Mouse (Mus musculus) gastrocnemius, adult 2 months (tissue): ENCODE results near the gene Polr2h. TPM values are rescaled to one million over a fixed set of nuclear protein-coding genes. Genes with fewer than 3 reads are reported as not detected.

Experiments used
- DNase-seq: peaks from one replicate; pipeline ENCODE4 v3.0.0; 2022
- H3K27ac ChIP-seq: fragments of 200-600 bp; 2 replicates; pipeline ENCODE4 v1.8.1; 2022; ENCODE audit warnings: mild to moderate bottlenecking
- H3K4me3 ChIP-seq: fragments of 200-600 bp; 2 replicates; pipeline ENCODE4 v1.8.1; 2022; ENCODE audit warnings: mild to moderate bottlenecking, moderate library complexity
- CTCF ChIP-seq: fragments of 200-600 bp; IDR thresholded peaks from 2 replicates; pipeline ENCODE4 v1.8.1; 2022; ENCODE audit warnings: antibody characterized with exemption, mild to moderate bottlenecking, moderate library complexity
- intact Hi-C: fragments of 180-260 bp; cut with DNase I; formaldehyde crosslinking; loops from one replicate; pipeline ENCODE4 v1.15.1; 2025
- total RNA-seq, 2 experiments: library from RNA; stranded (reverse); gene quantifications; 2 replicates each; pipeline ENCODE4 v1.2.3; 2021

Polr2h gene
- total RNA-seq, 2 experiments from 2014 or later, result 7.6 to 9.2 TPM

GRCm38 (mm10) chr16:20703699-20704400 lies 13.6 kb upstream of the Polr2h start:
- no peak for DNase-seq
- intact Hi-C loops, result no loop called here
- H3K4me3 ChIP-seq, result no peak overlapping the region
- H3K27ac ChIP-seq, result no peak overlapping the region
- TF ChIP-seq CTCF, result no peak

DNA sequence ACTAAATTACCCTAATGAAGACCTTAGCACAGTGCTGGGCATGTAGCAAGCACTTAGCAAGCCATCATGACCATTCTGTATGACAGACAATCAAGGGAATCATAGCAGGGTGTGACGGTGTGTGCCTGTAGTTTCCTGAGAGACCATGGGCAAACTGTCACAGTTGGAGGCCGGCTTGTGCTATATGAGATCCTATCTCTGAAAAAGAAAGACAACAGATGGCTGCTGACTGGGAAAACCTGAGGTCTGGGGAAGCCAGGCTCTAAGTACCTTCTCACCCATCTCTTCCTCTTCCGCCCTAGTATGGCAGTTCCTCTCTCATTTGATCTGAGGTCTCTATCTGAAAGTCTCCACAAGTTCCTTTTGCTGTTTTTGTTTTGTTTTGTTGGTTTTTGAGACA lies 11.7 kb upstream of the Polr2h start:
- intact Hi-C loops, result no loop called here
- H3K27ac ChIP-seq, result no peak overlapping the region
- no peak overlapping the region for H3K4me3 ChIP-seq
- DNase-seq, result no peak
- TF ChIP-seq CTCF, result no peak

GRCm38 (mm10) chr16:20706407-20707055 lies 10.9 kb upstream of the Polr2h start:
- intact Hi-C loops, result no loop called here
- no peak for TF ChIP-seq CTCF
- DNase-seq, result peak; percentile 49

DNA sequence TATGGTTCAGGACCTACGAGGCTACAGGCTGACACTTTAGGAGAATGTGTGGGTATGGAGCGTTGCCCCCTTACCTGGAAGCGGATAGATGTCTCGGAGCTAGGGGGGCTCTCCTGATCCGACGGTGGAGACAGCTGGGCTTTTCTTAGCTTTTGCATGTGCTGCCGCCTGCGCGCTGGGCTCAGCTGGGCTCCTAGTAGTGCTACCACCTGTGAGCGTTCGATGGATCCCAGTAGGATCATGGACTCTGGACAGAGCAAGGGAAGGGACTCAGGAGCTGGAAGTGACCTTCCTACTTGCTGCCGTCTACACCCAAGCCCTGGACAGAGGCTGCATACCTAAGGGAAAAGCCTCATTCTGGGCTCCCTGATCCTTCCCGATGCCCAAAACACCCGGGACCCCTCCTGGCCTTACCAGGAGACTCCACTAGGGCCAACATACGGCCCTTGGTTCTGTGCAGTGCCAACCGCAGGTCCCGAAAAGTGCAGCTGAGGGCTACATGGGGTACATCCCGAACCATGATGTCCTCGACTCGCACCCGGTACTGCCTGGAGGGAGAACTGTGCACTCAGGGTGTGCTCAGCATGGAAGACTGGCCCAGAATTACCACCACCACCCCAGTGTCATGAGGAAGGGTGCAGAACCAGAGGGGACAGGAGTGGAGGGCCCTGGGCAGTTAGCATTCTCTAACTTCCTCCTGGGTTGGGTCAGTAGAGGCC lies 9.1 kb upstream of the Polr2h start:
- no peak for DNase-seq
- intact Hi-C loops, result no loop called here
- Histone ChIP-seq H3K27ac (no peak overlapping the region), H3K4me3 (no peak overlapping the region)
- TF ChIP-seq CTCF, result no peak

More at GRCm38 (mm10) chr16:20706407-20707055, 10.9 kb upstream of the Polr2h start:
- Histone ChIP-seq H3K4me3 (no peak overlapping the region), H3K27ac (peak overlapping the region; percentile 31; the same call in 1 of the 2 replicates)

- Histone ChIP-seq H3K4me3 (no peak overlapping the region), H3K27ac (no peak overlapping the region)
- intact Hi-C loops, result no loop called here
- TF ChIP-seq CTCF, result peak; percentile 76
- DNase-seq, result peak; percentile 41
Observed at GRCm38 (mm10) chr16:20708939-20709734, 8.3 kb upstream of the Polr2h start.

GRCm38 (mm10) chr16:20710370-20710769 lies 7.1 kb upstream of the Polr2h start:
- DNase-seq, result no peak
- no peak for TF ChIP-seq CTCF
- intact Hi-C loops, result no loop called here
- no peak overlapping the region for H3K27ac ChIP-seq
- H3K4me3 ChIP-seq, result no peak overlapping the region

GRCm38 (mm10) chr16:20710810-20711209 lies 6.7 kb upstream of the Polr2h start:
- H3K4me3 ChIP-seq, result no peak overlapping the region
- TF ChIP-seq CTCF, result peak; percentile 15; the same call in 1 of the 2 replicates
- intact Hi-C loops, result no loop called here
- DNase-seq, result no peak
- no peak overlapping the region for H3K27ac ChIP-seq

DNA sequence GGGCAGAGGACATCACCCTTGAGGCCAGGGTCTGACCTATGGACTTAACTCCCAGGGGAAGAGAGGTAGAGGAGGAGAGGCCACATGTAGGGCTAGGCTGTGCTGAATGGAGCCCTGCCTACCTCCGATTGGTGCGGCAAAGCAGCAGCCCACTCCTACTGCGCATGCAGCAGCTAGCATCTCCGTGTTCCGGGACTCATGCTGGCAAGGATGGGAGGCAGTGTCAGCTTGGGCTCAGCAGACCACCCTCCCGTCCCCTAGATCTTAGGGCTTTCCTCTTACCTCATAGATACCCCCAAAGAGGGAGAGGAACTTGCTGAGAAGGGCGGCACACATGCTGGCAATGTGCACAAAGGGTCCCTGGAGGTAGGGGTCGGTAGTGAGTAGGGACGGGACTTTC lies 5.3 kb upstream of the Polr2h start:
- DNase-seq, result no peak
- TF ChIP-seq CTCF, result no peak
- Histone ChIP-seq H3K27ac (no peak overlapping the region), H3K4me3 (no peak overlapping the region)
- intact Hi-C loops, result no loop called here

DNA sequence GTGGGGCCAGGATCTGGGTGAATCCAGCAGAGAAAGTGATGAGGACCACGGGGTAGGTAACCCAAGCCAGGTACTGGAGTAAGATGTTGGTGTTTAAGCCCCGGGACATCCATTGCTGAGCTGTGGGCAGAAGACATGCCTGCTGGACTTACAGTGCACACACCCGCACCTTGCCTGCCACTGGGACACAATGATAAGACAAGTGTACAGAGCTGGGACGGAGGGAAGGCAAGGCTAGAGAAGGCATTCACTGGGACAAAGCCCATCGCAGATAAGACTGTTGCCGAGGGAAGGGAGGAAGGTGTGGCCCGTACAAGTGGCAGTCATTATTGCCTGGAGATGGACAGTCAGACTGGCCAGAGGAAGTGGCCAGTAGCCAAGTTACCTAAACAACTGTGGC lies 4.6 kb upstream of the Polr2h start:
- no peak for DNase-seq

DNA sequence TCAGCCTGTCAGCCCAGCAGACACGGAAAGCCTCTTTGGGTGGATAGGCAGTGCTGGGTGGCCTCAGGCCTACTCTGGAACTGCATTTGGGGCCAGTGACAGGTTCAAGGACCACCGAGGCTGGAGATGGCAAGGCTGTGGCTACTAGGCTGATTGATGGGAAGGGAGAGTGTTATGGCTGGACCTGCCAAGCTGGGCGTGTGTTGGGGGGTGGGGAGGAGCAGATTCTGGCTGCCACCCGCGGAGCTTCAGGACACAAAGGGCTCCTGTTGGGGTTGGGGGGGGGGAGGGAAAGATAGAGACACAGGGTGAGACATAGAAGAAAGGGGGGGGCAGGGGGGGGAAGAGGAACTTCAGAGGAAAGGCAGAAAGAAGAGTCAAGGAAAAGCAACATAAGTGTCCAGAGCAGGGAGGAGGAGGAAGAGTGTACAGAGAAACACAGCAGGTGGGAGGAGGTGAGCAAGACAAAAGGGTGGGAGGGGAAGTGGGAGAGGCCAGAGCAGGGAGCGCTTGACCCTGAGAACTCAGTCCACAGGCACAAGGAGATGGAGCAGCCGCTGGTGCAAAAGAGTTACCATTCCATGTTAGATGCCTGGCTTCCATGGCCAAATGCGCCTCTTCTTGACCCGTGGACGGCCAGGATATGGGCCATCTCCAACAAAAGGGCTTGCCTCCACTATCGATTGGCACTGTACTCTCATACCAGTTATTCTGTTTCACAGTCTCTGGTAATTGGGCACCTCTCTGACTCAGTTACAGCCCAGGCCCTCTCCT lies 3.0 kb upstream of the Polr2h start:
- H3K4me3 ChIP-seq, result no peak overlapping the region

More for the DNA sequence above, 4.6 kb upstream of the Polr2h start:
- no peak for TF ChIP-seq CTCF
- no peak overlapping the region for H3K27ac ChIP-seq
- no peak overlapping the region for H3K4me3 ChIP-seq
- intact Hi-C loops, result no loop called here

GRCm38 (mm10) chr16:20715161-20715560 lies 2.3 kb upstream of the Polr2h start:
- Histone ChIP-seq H3K27ac (peak overlapping the region; percentile 93), H3K4me3 (peak overlapping the region; percentile 80)
- intact Hi-C loops, result no loop called here
- DNase-seq, result peak; percentile 13
- TF ChIP-seq CTCF, result no peak

More for the DNA sequence above, 3.0 kb upstream of the Polr2h start:
- no peak for TF ChIP-seq CTCF
- no peak for DNase-seq
- intact Hi-C loops, result no loop called here
- H3K27ac ChIP-seq, result 0 out of 2 replicates have a peak overlapping the region, but pooled peaks have one; percentile 93

DNA sequence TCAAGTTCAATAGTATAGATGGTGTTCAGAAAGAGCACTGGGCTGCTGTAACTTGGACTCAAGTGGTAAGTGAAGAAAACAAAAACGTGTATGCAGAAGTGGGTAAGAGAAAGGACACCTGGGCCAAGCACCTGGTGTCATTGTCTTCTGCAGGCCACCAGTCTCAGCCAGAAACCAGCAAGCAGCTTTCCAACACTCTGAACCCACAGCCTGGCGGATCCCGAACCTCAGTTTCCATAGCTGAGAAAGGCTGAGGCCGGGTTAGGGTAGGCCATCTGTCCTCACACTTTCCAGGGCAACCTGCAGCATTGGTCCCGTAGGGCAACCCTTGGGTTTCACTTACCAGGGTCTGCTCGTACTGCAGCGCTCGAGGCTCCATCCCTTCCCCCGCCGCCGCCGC lies 1.9 kb upstream of the Polr2h start:
- TF ChIP-seq CTCF, result no peak
- DNase-seq, result no peak
- H3K27ac ChIP-seq, result peak overlapping the region; percentile 93
- intact Hi-C loops, result no loop called here
- H3K4me3 ChIP-seq, result peak overlapping the region; percentile 80
